Mouse (Mus musculus) intestine, embryonic 14.5 days (tissue): ENCODE results near the gene Tusc2. TPM values are rescaled to one million over a fixed set of nuclear protein-coding genes. Genes with fewer than 3 reads are reported as not detected.
A peak's percentile ranks its signal among the peaks of the same experiment; 100 is the strongest.

ENCODE experiments used
- ATAC-seq: fragments of 200-750 bp; cut with Nextera tagmentation; replicated peaks from 2 replicates; pipeline ENCODE4 v1.8.0; 2017; ENCODE audit warnings: low read depth, moderate number of reproducible peaks, moderate TSS enrichment, moderate library complexity; ENCODE audit not compliant: low FRiP score, low TSS enrichment
- DNase-seq: peaks from one replicate; pipeline ENCODE4 v3.0.0-alpha.2; 2018; ENCODE audit warnings: low spot score
- H3K27ac ChIP-seq: fragments of 300-500 bp; sonication (generic); 2 replicates; pipeline ENCODE4 v1.5.1; 2014; ENCODE audit warnings: low read depth, mild to moderate bottlenecking, control low read depth
- H3K27me3 ChIP-seq: fragments of 300-500 bp; sonication (generic); replicated peaks from 2 replicates; pipeline ENCODE4 v1.6.1; 2014; ENCODE audit warnings: low read length, control low read depth; ENCODE audit not compliant: control insufficient read depth, insufficient read depth
- H3K36me3 ChIP-seq: fragments of 300-500 bp; sonication (generic); 2 replicates; pipeline ENCODE4 v1.6.1; 2014; ENCODE audit warnings: low read length, control low read depth; ENCODE audit not compliant: control insufficient read depth, insufficient read depth
- H3K4me1 ChIP-seq: fragments of 300-500 bp; sonication (generic); replicated peaks from 2 replicates; pipeline ENCODE4 v1.6.1; 2014; ENCODE audit warnings: low read length, control low read depth, mixed read lengths; ENCODE audit not compliant: control insufficient read depth, insufficient read depth
- H3K4me2 ChIP-seq: fragments of 300-500 bp; sonication (generic); 2 replicates; pipeline ENCODE4 v1.6.1; 2014; ENCODE audit warnings: low read length
- H3K4me3 ChIP-seq: fragments of 300-500 bp; sonication (generic); 2 replicates; pipeline ENCODE4 v1.5.1; 2014; ENCODE audit warnings: low read depth, low read length, control low read depth, mixed read lengths
- H3K9ac ChIP-seq: fragments of 300-500 bp; sonication (generic); 2 replicates; pipeline ENCODE4 v1.6.1; 2014; ENCODE audit warnings: mild to moderate bottlenecking, low read length
- H3K9me3 ChIP-seq: fragments of 300-500 bp; sonication (generic); 2 replicates; pipeline ENCODE4 v1.6.1; 2016; ENCODE audit warnings: low read length, control low read depth; ENCODE audit not compliant: control insufficient read depth
- WGBS: fragments of 180-500 bp; shearing (Covaris S2); extraction: QIAGEN DNeasy Blood & Tissue Kit; methylation state at CpG from one replicate; pipeline ENCODE4 v1.1.7; 2014; 5-methylcytosine and 5-hydroxymethylcytosine counted together
- polyA plus RNA-seq: library from polyadenylated mRNA; unstranded; fragments of >200 nt; fragmentation: Nextera tagmentation; extraction: Ambion mirVana; gene quantifications from 2 replicates; pipeline ENCODE4 v1.2.1, GENCODE M21; 2014

Tusc2 gene
- polyA plus RNA-seq, 1 experiment from 2014 or later: 42.8 TPM

DNA sequence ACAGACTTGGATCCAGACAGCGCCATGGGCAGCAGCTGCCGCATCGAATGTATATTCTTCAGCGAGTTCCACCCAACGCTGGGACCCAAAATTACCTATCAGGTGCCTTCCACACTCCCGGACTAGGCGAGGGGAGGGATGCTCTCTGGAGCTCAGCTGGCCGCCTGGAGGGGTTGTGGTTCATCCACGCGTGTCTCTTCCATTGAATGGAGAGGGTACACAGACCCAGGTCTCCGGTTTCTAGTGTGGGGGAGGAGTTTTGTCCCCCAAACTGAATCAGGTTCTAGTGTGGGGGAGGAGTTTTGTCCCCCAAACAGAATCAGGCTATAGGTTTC, 20.7 kb upstream of the Tusc2 start:
- WGBS: under 1% methylated on average over 11 of the region's 11 CpGs
- DNase-seq (no peak), ATAC-seq (peak; percentile 21; the same call in 1 of the 2 replicates)
- Histone ChIP-seq H3K4me3 (peak overlapping the region; percentile 87), H3K4me2 (peak overlapping the region; percentile 97), H3K9me3 (no peaks in the 10 kb centered on the region), H3K9ac (peak overlapping the region; percentile 55), H3K27me3 (no peaks in the 10 kb centered on the region), H3K27ac (no peak overlapping the region), H3K4me1 (peaks cover 23% of the 10 kb centered on the region), H3K36me3 (peaks cover 50% of the 10 kb centered on the region)

DNA sequence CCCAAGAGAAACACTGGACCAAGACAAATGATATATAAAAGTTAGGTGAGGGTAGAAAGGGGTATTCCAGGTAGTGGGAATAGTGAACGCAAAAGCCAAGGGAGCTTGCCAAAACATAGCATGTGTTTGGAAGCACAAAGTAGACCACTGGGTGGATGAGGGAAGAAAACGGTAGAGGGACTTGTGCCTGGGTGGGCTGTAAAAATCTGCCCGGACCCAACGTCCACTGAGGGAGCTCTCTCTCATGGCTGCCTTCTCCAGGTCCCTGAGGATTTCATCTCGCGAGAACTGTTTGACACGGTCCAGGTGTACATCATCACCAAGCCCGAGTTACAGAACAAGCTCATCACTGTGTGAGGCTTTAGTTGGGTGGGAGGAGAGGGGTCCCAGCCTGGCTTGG, 20.3 kb upstream of the Tusc2 start:
- Histone ChIP-seq H3K9ac (peak overlapping the region; percentile 55), H3K4me2 (peak overlapping the region; percentile 97), H3K4me3 (peak overlapping the region; percentile 87), H3K27me3 (no peaks in the 10 kb centered on the region), H3K27ac (no peak overlapping the region), H3K9me3 (no peaks in the 10 kb centered on the region), H3K36me3 (peaks cover 46% of the 10 kb centered on the region), H3K4me1 (peaks cover 24% of the 10 kb centered on the region)
- no peak for ATAC-seq
- DNase-seq: no peak
- WGBS: 37% methylated on average over 8 of the region's 8 CpGs

DNA sequence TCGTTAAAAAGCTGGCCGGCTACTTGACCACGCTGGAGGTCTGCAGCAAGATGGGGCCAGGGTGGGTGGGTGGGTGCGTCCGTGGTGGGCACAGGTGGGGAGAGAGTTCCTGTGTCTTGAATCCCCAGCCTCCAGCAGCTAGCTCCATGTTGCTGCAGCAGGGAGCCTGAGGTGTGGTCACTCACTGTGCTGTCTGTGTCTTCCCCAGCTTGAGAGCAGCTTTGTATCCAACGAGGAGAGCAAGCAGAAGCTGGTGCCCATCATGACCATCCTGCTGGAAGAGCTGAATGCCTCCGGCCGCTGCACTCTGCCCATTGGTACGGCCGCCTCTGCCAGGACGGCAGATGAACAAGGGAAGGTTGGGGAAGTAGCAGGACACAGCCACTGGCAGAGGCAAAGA, 19.8 kb upstream of the Tusc2 start:
- peak overlapping the region; percentile 97 for H3K4me2 ChIP-seq
- DNase-seq (no peak), ATAC-seq (no peak)
- peaks cover 24% of the 10 kb centered on the region for H3K4me1 ChIP-seq
- H3K36me3 ChIP-seq: peaks cover 40% of the 10 kb centered on the region
- H3K27me3 ChIP-seq: no peaks in the 10 kb centered on the region
- WGBS: 89% methylated on average over 11 of the region's 11 CpGs
- H3K9me3 ChIP-seq: no peaks in the 10 kb centered on the region
- peak overlapping the region; percentile 87; the same call in 1 of the 2 replicates for H3K4me3 ChIP-seq
- H3K9ac ChIP-seq: no peak overlapping the region
- no peak overlapping the region for H3K27ac ChIP-seq

DNA sequence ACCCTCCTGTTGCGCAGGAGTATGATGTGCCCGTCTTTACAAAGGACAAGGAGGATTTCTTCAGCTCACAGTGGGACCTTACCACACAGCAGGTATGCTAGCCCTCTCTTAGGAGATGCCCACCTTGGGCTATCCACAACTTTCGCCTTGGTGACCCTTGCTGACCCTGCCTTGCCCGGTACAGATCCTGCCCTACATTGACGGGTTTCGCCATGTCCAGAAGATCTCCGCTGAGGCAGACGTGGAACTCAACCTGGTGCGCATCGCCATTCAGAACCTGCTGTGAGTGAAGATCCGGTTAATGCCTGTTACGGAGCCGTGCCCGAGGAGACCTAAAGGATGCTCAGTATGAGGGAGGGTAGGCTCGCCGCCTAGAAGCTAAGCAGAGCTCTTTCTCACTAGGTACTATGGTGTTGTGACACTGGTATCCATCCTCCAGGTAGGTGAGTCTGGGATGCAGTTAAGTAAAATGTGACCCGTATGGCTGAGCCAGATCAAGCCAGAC, 18.8 kb upstream of the Tusc2 start:
- 97% methylated on average over 17 of the region's 17 CpGs for WGBS
- no peak overlapping the region for H3K4me2 ChIP-seq
- no peak overlapping the region for H3K4me3 ChIP-seq
- peaks cover 31% of the 10 kb centered on the region for H3K36me3 ChIP-seq
- no peak overlapping the region for H3K9ac ChIP-seq
- H3K27me3 ChIP-seq: no peaks in the 10 kb centered on the region
- H3K9me3 ChIP-seq: no peaks in the 10 kb centered on the region
- no peak overlapping the region for H3K27ac ChIP-seq
- DNase-seq (no peak), ATAC-seq (no peak)
- peaks cover 24% of the 10 kb centered on the region for H3K4me1 ChIP-seq

DNA sequence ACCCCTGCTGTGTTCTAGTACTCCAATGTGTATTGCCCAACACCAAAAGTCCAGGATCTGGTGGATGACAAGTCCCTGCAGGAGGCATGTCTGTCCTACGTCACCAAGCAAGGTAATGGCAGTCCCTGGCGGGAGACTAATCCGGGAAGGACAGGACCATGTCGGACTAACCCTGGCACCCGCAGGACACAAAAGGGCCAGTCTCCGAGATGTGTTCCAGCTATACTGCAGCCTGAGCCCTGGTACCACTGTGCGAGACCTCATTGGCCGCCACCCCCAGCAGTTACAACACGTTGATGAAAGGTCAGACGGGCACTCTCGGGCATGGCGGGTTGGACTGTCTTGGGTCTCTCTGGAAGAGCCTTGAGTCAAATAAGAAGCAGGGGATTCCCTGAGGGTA, 18.3 kb upstream of the Tusc2 start:
- WGBS: 94% methylated on average over 12 of the region's 12 CpGs

DNA sequence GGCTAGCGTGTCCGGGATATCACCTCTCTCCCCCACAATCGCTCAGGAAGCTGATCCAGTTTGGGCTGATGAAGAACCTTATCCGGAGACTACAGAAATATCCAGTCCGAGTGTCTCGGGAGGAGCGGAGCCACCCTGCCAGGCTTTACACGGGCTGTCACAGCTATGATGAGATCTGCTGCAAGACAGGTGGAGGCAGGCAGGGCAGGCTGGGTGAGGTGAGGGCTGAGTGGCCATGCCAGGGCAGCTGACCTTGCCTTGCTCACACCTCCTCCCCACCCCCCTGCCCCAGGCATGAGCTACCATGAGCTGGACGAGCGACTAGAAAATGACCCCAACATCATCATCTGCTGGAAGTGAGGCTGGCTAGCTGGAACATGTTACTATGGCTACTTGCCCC, 17.9 kb upstream of the Tusc2 start:
- Histone ChIP-seq H3K4me1 (peaks cover 24% of the 10 kb centered on the region), H3K9ac (no peak overlapping the region), H3K4me2 (no peak overlapping the region), H3K36me3 (peaks cover 22% of the 10 kb centered on the region), H3K27me3 (no peaks in the 10 kb centered on the region), H3K27ac (no peak overlapping the region), H3K9me3 (no peaks in the 10 kb centered on the region), H3K4me3 (no peak overlapping the region)
- DNase-seq (no peak), ATAC-seq (no peak)
- 83% methylated on average over 10 of the region's 10 CpGs for WGBS

More for the DNA sequence above, 18.3 kb upstream of the Tusc2 start:
- Histone ChIP-seq H3K9ac (no peak overlapping the region), H3K27me3 (no peaks in the 10 kb centered on the region), H3K36me3 (peaks cover 26% of the 10 kb centered on the region), H3K9me3 (no peaks in the 10 kb centered on the region), H3K4me1 (peaks cover 24% of the 10 kb centered on the region), H3K4me2 (no peak overlapping the region), H3K27ac (no peak overlapping the region), H3K4me3 (no peak overlapping the region)
- ATAC-seq: no peak
- no peak for DNase-seq

DNA sequence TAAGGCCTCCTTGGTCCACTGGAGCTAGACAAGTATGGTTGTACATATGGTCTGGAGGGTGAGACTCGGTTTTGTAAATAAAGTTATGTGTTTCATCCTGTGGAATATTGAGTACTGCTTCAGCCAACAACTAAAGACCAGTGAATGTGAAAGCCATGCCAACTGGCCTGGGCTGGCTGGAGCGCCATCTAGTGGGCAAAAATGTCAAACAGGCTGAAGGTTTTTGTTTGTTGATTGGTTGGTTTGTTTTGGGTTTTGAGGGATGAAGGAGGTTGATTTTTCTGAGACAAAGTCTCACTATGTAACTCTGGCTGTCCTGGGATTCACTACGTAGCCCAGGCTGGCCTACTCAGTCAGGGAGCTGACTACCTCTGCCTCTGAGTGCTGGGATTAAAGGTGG, 17.5 kb upstream of the Tusc2 start:
- Histone ChIP-seq H3K9ac (no peak overlapping the region), H3K4me2 (no peak overlapping the region), H3K27ac (no peak overlapping the region), H3K27me3 (no peaks in the 10 kb centered on the region), H3K36me3 (peaks cover 22% of the 10 kb centered on the region), H3K9me3 (no peaks in the 10 kb centered on the region), H3K4me3 (no peak overlapping the region), H3K4me1 (peaks cover 24% of the 10 kb centered on the region)
- ATAC-seq: no peak
- WGBS: 20% methylated on average over 3 of the region's 3 CpGs
- DNase-seq: peak; percentile 89

DNA sequence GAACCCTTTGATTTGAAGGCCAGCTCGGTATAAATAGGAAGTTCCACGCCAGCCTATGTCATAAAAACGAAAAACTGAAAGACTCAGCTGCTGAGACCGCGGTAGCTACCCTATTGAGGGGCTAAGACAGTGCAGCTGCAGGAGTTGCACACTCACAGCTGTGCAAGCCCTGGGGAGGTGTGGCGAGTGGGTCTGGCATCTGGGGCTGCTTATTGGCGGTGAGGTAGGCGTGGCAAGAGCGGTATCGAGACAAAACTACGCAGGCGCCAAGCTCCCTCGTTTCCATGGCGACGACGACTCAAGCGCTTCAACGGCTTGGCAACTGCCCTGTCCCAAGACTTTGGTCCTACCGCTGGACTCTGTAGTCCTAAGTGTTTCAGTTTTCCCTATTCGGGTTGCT, 16.0 kb upstream of the Tusc2 start, which contains the start of gene Zmynd10:
TSS of gene Zmynd10 (plus strand) at position 273 of the 400 bp plus-strand sequence.
- Histone ChIP-seq H3K4me2 (peak within 1 kb of the TSS; percentile 38), H3K27ac (no peak within 1 kb of the TSS), H3K36me3 (peaks cover 22% of the 10 kb centered on the region), H3K9ac (no peak within 1 kb of the TSS), H3K9me3 (no peaks in the 10 kb centered on the region), H3K27me3 (no peaks in the 10 kb centered on the region), H3K4me1 (peaks cover 28% of the 10 kb centered on the region), H3K4me3 (peak within 1 kb of the TSS; percentile 11; the same call in 1 of the 2 replicates)
- ATAC-seq (peak; percentile 43; the same call in 1 of the 2 replicates), DNase-seq (peak; percentile 89)
- WGBS: 2% methylated on average over 20 of the region's 20 CpGs

DNA sequence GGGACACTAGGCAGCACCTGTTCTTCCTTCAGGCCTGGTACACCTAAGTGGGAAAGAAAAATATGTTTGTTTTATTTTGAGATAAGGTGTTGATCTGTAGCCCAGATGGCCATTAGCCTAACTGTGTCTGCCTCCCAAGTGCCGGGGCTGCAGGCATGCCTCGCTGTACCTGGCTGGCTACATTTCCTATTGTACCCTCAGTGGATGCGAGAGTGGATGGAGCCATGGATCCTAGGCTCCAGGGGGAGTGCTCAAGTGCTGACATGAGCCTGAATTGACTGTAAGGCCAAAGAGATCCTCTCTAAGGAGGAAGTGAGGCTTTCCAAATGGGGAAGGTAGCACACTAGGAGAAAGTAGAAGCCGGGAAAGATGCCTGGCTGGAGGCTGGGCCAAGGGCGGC, 15.1 kb upstream of the Tusc2 start:
- Histone ChIP-seq H3K4me1 (peaks cover 33% of the 10 kb centered on the region), H3K4me2 (no peak overlapping the region), H3K27me3 (no peaks in the 10 kb centered on the region), H3K9me3 (no peaks in the 10 kb centered on the region), H3K36me3 (peaks cover 22% of the 10 kb centered on the region), H3K9ac (no peak overlapping the region), H3K4me3 (no peak overlapping the region), H3K27ac (no peak overlapping the region)
- DNase-seq (no peak), ATAC-seq (no peak)
- WGBS: 85% methylated on average over 5 of the region's 5 CpGs
